Mouse (Mus musculus) heart, postnatal 25 days (tissue): ENCODE data around the gene Pip5k1b. TPM values are rescaled to one million over a fixed set of nuclear protein-coding genes. Genes with fewer than 3 reads are reported as not detected.
"Not testable (repeated sequence)": the region's sequence is repeated elsewhere in the genome, so short reads cannot be mapped to it uniquely, and the experiment has no call there.

Source experiments
- DNase-seq: peaks from one replicate; pipeline ENCODE4 v3.0.0; 2022; ENCODE audit warnings: low spot score
- intact Hi-C: fragments of 180-260 bp; cut with DNase I; formaldehyde crosslinking; loops from one replicate; pipeline ENCODE4 v1.15.1; 2025
- total RNA-seq, 2 experiments: library from RNA; stranded (reverse); gene quantifications; 2 replicates each; pipeline ENCODE4 v1.2.3; 2021

Pip5k1b gene
- 10 to 100 TPM; 26.9 to 28.3 TPM for total RNA-seq

DNA sequence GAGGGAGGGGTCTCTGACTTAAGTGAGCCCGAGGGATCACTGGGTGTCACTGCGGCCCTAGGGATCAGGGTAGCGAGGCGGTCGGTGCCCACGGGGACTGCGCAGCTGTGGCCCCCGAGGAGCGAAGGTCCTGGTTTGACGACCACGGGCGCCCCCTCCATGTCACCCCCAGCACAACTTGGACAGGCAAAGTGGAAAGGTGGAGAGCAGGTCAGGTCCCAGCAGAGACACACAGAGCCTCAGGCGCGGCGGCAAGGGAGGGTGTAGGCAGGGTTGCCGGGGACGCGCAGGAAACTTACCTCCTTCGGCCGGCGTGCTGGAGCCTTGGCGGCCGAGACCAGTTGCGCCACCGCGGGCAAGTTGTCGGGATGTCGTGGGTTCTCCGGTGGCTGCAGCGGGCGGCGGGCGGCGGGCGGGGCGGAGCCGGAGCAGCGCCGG, at the start of gene Pip5k1b:
TSS of gene Pip5k1b (minus strand) at position 407 of the 438 bp plus-strand sequence.
- DNase-seq, result peak; percentile 12
- intact Hi-C loops, result loop anchor here (1.0 to 5.0 kb wide), 3 partner anchors 47 to 254 kb away; partner anchors contain the start of gene Fam122a

- intact Hi-C loops, result loop anchor here (5.0 kb wide), 2 partner anchors 47 to 302 kb away; partner anchors contain the start of gene Pip5k1b
These were observed 48.4 kb upstream of the Pip5k1b start for GRCm38 (mm10) chr19:24604105-24604504.

GRCm38 (mm10) chr19:24603431-24603830, 47.8 kb upstream of the Pip5k1b start:
- DNase-seq, result no peak

More at GRCm38 (mm10) chr19:24604105-24604504, 48.4 kb upstream of the Pip5k1b start:
- no peak for DNase-seq

GRCm38 (mm10) chr19:24586726-24587125, 31.1 kb upstream of the Pip5k1b start:
- no peak for DNase-seq
- intact Hi-C loops, result no loop called here

More at GRCm38 (mm10) chr19:24603431-24603830, 47.8 kb upstream of the Pip5k1b start:
- intact Hi-C loops, result loop anchor here (5.0 kb wide), 2 partner anchors 46 to 301 kb away; partner anchors contain the start of gene Pip5k1b

DNA sequence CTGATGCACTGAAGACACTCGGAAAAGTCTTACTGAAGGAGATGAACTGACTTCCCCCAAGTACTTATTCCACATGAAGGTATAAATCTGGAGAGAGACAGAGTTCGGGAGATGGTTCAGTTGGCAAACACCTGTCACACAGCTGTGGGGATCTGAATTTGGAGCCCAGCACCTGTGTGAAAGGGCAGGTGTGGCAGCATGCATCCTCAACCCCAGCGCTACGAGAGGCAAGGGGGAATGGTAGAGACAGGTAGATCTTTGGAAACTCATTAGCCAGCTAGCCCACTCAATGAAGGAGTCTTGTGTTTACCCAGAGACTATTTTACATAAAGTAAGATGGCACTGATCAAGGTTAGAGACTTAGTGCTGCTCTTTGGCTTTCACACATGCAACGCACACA, 29.5 kb upstream of the Pip5k1b start:
- intact Hi-C loops, result no loop called here
- DNase-seq, result no peak

- intact Hi-C loops, result no loop called here
- no peak for DNase-seq
These were observed 28.3 kb upstream of the Pip5k1b start for GRCm38 (mm10) chr19:24583956-24584355.

- no peak for DNase-seq
- intact Hi-C loops, result no loop called here
These were observed 20.5 kb upstream of the Pip5k1b start for GRCm38 (mm10) chr19:24576125-24576524.

DNA sequence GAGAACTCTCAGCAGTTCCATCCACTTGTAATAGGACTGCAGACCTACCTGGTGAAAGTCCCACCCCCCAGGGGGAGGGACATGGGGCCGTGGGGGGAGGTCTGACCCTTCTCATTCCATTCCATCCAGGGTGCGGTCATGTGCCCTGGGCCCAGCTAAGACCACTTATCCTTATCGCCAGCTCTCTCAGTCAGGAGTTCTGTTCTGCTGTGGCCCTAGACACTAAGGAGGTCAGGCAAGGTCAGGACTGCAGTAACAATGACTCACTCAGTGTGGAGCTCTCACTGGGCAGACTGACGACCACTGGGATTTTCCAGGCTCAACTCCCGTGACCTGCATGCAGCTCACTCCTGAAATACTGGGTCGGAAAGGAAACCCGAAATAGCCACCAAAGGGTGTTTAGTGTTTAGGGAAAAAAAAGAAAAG, 16.1 kb upstream of the Pip5k1b start:
- DNase-seq, result peak; percentile 6
- intact Hi-C loops, result no loop called here

DNA sequence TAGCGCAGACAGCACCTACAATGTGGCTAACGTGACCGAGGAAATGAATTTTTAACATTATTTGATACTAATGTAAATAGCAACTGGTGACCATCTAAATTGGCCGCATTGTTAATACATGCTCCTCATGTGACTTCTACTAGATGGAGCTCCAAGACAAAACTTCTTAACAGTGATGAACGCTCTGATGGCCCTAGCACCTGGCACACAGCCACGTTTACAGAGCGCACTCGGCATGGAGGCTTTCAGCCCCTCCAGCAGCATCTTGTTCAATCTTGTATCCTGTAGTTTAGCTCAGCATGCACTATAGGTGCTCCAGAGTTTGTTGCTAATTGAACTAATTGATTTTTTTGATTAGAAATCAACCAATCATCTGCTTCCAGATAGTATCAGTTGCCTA, 15.3 kb upstream of the Pip5k1b start:
- intact Hi-C loops, result no loop called here

DNA sequence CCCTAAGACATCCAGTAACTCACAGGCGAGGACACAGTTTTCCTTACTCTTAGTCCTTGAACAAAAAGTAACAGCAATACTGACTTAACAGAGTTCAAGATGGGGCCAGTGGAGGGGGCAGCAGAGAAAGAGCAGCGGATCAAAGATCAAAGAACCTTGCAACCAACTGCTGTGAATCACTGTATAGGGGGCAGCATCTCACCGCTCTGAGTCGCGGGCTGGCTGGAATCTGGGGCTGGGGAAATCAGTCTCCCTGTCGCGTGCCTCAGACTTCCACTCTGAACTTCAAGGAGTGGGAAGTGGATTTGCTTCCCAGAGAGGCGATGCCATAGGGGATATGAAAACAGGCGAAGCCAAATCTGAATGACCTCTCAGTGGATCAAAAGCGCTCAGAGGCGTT, 1.8 kb upstream of the Pip5k1b start:
- no peak for DNase-seq
- intact Hi-C loops, result loop anchor here (5.0 kb wide), 1 partner anchor 45 kb away; no protein-coding TSS in a partner anchor

More for the DNA sequence above, 15.3 kb upstream of the Pip5k1b start:
- DNase-seq, result no peak

DNA sequence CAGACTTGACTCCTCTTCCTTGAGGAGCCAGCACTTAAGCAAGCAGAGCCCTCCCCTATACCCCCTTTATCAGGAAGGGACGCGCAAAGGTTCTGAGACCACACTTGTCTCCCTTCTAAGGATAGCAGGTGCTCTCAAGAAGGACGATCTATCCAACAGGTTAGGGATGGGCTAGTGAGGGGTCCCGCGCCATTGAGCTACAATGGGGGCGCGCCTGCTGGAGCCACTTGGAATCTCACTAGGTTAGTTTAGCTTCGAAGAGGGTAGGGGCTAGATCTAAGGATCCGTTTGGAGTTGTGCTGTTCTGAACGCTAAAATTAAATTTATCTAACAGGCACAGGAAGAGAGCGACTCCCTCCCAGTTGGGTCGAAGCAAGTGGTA, 904 bp upstream of the Pip5k1b start:
- no peak for DNase-seq

DNA sequence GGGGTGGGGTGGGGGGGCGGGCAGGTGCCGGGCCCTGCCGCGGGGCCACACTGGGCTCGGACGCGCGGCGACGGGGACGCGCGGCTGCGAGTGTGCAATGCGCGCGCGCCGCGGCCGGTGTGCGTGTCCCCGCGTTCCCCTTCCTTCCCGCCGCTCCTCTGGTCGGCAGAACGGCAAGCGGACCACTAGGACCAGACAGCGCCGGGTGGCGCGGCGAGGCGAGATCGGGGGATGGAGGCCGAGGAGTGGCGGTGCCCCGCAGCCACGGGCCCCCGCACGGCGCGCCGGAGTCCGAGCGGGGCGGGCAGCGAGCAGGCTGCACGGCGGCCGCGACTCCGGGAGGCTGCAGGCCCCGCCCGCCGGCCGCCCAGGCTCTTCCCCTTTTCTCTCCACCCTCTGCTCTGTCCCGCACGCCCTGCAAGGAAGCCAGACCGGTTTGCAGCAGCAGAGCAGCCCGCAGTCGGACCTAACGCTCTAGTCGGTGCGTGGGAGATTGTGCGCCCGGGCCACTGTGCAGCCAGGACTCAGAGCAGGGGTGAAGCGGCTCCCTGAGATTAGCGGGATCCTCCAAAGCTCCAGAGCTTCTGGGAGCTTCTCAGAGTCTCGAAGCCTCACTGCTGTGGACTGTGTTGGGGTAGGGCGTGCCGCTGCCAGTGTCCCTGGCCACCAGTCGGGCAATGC, 372 bp upstream of the Pip5k1b start:
- intact Hi-C loops, result loop anchor here (1.0 to 5.0 kb wide), 3 partner anchors 46 to 255 kb away; partner anchors contain the start of gene Fam122a
- peak; percentile 21 for DNase-seq

More for the DNA sequence above, 904 bp upstream of the Pip5k1b start:
- intact Hi-C loops, result loop anchor here (5.0 kb wide), 1 partner anchor 46 kb away; no protein-coding TSS in a partner anchor

GRCm38 (mm10) chr19:24554911-24555465, 684 bp downstream of the Pip5k1b start:
- DNase-seq, result no peak
- intact Hi-C loops, result loop anchor here (1.0 to 5.0 kb wide), 3 partner anchors 47 to 254 kb away; partner anchors contain the start of gene Fam122a

GRCm38 (mm10) chr19:24554425-24554824, 1.2 kb downstream of the Pip5k1b start:
- no peak for DNase-seq
- intact Hi-C loops, result loop anchor here (2.0 kb wide), 1 partner anchor 78 kb away; the partner anchor contains the start of gene Fam122a

GRCm38 (mm10) chr19:24553291-24554075, 2.2 kb downstream of the Pip5k1b start:
- intact Hi-C loops, result loop anchor here (2.0 kb wide), 1 partner anchor 77 kb away; the partner anchor contains the start of gene Fam122a
- no peak for DNase-seq

GRCm38 (mm10) chr19:24552641-24553040, 3.0 kb downstream of the Pip5k1b start:
- intact Hi-C loops, DNase-seq: not testable (repeated sequence)

- DNase-seq, result no peak
- intact Hi-C loops, result no loop called here
These were observed 4.3 kb downstream of the Pip5k1b start for GRCm38 (mm10) chr19:24551196-24551954.

GRCm38 (mm10) chr19:24550778-24551177, 4.9 kb downstream of the Pip5k1b start:
- DNase-seq, result no peak
- intact Hi-C loops, result no loop called here

DNA sequence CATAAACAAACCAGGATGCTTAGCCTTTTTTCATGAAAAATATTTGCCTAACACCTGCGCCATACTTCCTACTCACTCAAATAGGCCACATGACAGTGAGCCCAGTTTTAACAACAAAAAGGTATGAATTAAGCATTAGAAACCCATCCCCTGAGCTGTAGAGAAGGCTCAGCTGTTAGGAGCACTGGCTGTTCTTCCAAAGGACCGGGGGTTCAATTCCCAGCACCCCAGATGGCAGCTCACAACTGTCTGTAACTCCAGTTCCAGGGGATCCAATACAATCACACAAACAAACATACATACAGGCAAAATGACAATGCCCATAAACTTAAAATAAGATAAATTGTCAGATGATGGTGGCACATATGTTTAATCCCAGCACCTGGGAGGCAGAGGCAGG, 5.7 kb downstream of the Pip5k1b start:
- DNase-seq, result no peak
- intact Hi-C loops, result no loop called here
